Mouse (Mus musculus): ENCODE data around the gene Cxcr4. TPM values are rescaled to one million over a fixed set of nuclear protein-coding genes. Genes with fewer than 3 reads are reported as not detected.

The Cxcr4 gene
- polyA plus RNA-seq, 2 experiments, result 2.4 to 9.3 TPM

DNA sequence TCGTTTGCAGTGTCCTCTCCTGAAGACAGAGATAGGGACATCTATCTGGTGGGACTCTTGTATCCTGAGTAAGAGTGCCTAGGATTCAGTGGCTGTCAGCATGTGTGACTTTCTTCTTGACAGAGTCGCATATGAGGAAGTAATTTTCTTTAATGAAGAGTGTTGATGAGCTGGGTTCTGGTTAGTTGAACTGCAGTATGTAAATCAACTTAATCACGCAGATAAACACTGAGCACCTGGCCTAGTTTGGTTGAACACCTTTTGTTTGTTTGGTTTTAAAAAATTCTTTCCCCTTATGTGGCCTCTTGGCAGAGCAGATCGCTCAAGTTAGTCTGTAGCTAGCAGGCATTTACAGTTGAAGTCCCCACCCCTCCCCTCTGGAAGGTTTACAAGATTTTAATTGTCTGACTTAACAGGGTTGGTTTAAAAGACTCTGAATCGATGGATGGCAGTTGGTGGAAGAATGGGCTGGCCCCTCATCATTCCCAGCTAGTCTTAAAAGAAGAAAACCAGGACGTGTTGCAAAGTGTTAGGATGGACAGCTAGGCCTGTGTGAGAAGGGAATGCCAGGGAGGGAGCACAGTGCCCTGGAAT is 8.7 kb downstream of the Cxcr4 start:
- Histone ChIP-seq H3K4me1 (replicated peaks; ENCODE audit: control insufficient read depth in 2 of 2, insufficient read depth in 2 of 2, low read length in 1 of 2) (no peaks in the 10 kb centered on the region), H3K27ac (no peak overlapping the region), H3K4me3 (ENCODE audit: insufficient read depth in 1 of 2, low read depth in 2 of 2, low read length in 2 of 2) (no peak overlapping the region), H3K9ac (replicated peaks) (no peak overlapping the region), H3K9me3 (ENCODE audit: control insufficient read depth, low read length) (no peaks in the 10 kb centered on the region), H3K27me3 (ENCODE audit: control insufficient read depth, insufficient read depth, low read length) (no peaks in the 10 kb centered on the region), H3K36me3 (replicated peaks; ENCODE audit: control insufficient read depth, insufficient read depth, low read depth) (no peaks in the 10 kb centered on the region), H3K4me2 (ENCODE audit: low read depth) (no peak overlapping the region)
- no peak for DNase-seq (ENCODE audit: low read depth in 3 of 3, low spot score in 3 of 3)
- TF ChIP-seq EP300 (IDR thresholded peaks at IDR 0.05; ENCODE audit: low read depth) (no peak), CTCF (IDR thresholded peaks at IDR 0.05; ENCODE audit: low read depth) (no peak)
- ATAC-seq (ENCODE audit: insufficient read depth), result no peak
- WGBS (ENCODE audit: insufficient replicate concordance), result 37% methylated on average over 6 of the region's 6 CpGs

GRCm38 (mm10) chr1:128580321-128580720 is 11.8 kb downstream of the Cxcr4 start:
- Histone ChIP-seq H3K27ac (no peak overlapping the region), H3K4me1 (replicated peaks; ENCODE audit: control insufficient read depth in 2 of 2, insufficient read depth in 2 of 2, low read length in 1 of 2) (no peaks in the 10 kb centered on the region), H3K36me3 (replicated peaks; ENCODE audit: control insufficient read depth, insufficient read depth, low read depth) (no peaks in the 10 kb centered on the region), H3K4me3 (ENCODE audit: insufficient read depth in 1 of 2, low read depth in 2 of 2, low read length in 2 of 2) (no peak overlapping the region), H3K9me3 (ENCODE audit: control insufficient read depth, low read length) (no peaks in the 10 kb centered on the region), H3K4me2 (ENCODE audit: low read depth) (no peak overlapping the region), H3K9ac (replicated peaks) (no peak overlapping the region), H3K27me3 (ENCODE audit: control insufficient read depth, insufficient read depth, low read length) (no peaks in the 10 kb centered on the region)
- ATAC-seq (ENCODE audit: insufficient read depth) (no peak), DNase-seq (ENCODE audit: low read depth in 3 of 3, low spot score in 3 of 3) (no peak)
- WGBS (ENCODE audit: insufficient replicate concordance), result 39% methylated on average over 3 of the region's 3 CpGs
- TF ChIP-seq CTCF (IDR thresholded peaks at IDR 0.05; ENCODE audit: low read depth), result no peak
- TF ChIP-seq EP300 (IDR thresholded peaks at IDR 0.05; ENCODE audit: low read depth), result no peak

DNA sequence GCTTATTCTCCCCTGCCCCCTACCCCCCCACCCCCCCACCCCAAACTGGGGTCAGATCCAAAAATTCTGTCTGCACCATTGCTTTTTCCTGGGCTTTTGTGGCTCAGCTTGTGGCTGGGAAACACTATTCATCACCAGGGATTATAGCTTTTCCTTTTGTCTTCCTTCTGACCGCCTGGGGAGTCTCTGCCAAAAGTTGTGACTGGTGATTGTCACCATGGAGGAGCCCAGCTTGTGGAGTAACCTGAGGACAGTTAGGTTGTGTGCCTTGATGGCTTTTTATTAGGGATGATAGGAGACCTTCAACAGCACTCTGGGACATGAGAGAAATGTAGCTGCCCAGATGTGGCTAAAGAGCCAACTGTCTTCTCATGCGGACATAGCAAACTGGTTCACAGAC is 13.6 kb downstream of the Cxcr4 start:
- no peaks in the 10 kb centered on the region for H3K36me3 ChIP-seq (replicated peaks; ENCODE audit: control insufficient read depth, insufficient read depth, low read depth)
- H3K4me2 ChIP-seq (ENCODE audit: low read depth), result no peak overlapping the region
- DNase-seq (ENCODE audit: low read depth in 3 of 3, low spot score in 3 of 3), result no peak
- no peak overlapping the region for H3K4me3 ChIP-seq (ENCODE audit: insufficient read depth in 1 of 2, low read depth in 2 of 2, low read length in 2 of 2)
- H3K4me1 ChIP-seq (replicated peaks; ENCODE audit: control insufficient read depth in 2 of 2, insufficient read depth in 2 of 2, low read length in 1 of 2), result no peaks in the 10 kb centered on the region
- H3K9ac ChIP-seq (replicated peaks), result no peak overlapping the region
- no peaks in the 10 kb centered on the region for H3K27me3 ChIP-seq (ENCODE audit: control insufficient read depth, insufficient read depth, low read length)
- no peak overlapping the region for H3K27ac ChIP-seq
- ATAC-seq (ENCODE audit: insufficient read depth), result no peak
- H3K9me3 ChIP-seq (ENCODE audit: control insufficient read depth, low read length), result no peaks in the 10 kb centered on the region
- WGBS (ENCODE audit: insufficient replicate concordance), result 68% methylated on average over 2 of the region's 2 CpGs
- TF ChIP-seq EP300 (IDR thresholded peaks at IDR 0.05; ENCODE audit: low read depth) (no peak), CTCF (IDR thresholded peaks at IDR 0.05; ENCODE audit: low read depth) (no peak)

GRCm38 (mm10) chr1:128575096-128575495 is 17.0 kb downstream of the Cxcr4 start:
- no peaks in the 10 kb centered on the region for H3K27me3 ChIP-seq (ENCODE audit: control insufficient read depth, insufficient read depth, low read length)
- 40% methylated on average over 4 of the region's 4 CpGs for WGBS (ENCODE audit: insufficient replicate concordance)
- no peak for ATAC-seq (ENCODE audit: insufficient read depth)

DNA sequence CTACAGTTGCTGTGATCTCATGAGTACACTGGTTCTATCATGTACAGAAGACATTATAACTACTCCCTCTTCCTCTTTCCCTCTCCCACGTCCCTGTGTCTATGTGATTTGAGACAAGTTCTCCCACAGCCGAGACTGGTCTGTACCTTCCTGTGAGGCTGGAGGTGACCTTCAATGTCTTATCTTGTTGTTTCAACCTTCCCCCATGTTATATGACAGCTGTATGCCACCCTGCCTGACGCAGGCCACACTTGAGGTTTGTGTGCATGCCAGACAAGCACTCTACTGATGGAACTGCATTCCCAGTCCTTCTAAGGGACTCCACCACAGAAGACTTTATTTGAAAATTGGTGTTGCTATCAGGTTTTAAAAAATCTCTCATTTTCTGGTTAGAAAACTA is 21.1 kb downstream of the Cxcr4 start:
- Histone ChIP-seq H3K27ac (no peak overlapping the region), H3K36me3 (replicated peaks; ENCODE audit: control insufficient read depth, insufficient read depth, low read depth) (no peaks in the 10 kb centered on the region), H3K9me3 (ENCODE audit: control insufficient read depth, low read length) (no peaks in the 10 kb centered on the region), H3K9ac (replicated peaks) (no peak overlapping the region), H3K4me3 (ENCODE audit: insufficient read depth in 1 of 2, low read depth in 2 of 2, low read length in 2 of 2) (no peak overlapping the region), H3K4me1 (replicated peaks; ENCODE audit: control insufficient read depth in 2 of 2, insufficient read depth in 2 of 2, low read length in 1 of 2) (no peaks in the 10 kb centered on the region), H3K27me3 (ENCODE audit: control insufficient read depth, insufficient read depth, low read length) (no peaks in the 10 kb centered on the region), H3K4me2 (ENCODE audit: low read depth) (no peak overlapping the region)
- TF ChIP-seq CTCF (IDR thresholded peaks at IDR 0.05; ENCODE audit: low read depth), result no peak
- no peak for TF ChIP-seq EP300 (IDR thresholded peaks at IDR 0.05; ENCODE audit: low read depth)
- no peak for ATAC-seq (ENCODE audit: insufficient read depth)
- 20% methylated on average over 3 of the region's 3 CpGs for WGBS (ENCODE audit: insufficient replicate concordance)
- DNase-seq (ENCODE audit: low read depth in 3 of 3, low spot score in 3 of 3), result no peak

More at GRCm38 (mm10) chr1:128575096-128575495, 17.0 kb downstream of the Cxcr4 start:
- H3K27ac ChIP-seq, result no peak overlapping the region
- TF ChIP-seq CTCF (IDR thresholded peaks at IDR 0.05; ENCODE audit: low read depth) (no peak), EP300 (IDR thresholded peaks at IDR 0.05; ENCODE audit: low read depth) (no peak)
- no peak for DNase-seq (ENCODE audit: low read depth in 3 of 3, low spot score in 3 of 3)
- H3K9ac ChIP-seq (replicated peaks), result no peak overlapping the region
- H3K36me3 ChIP-seq (replicated peaks; ENCODE audit: control insufficient read depth, insufficient read depth, low read depth), result no peaks in the 10 kb centered on the region
- H3K4me2 ChIP-seq (ENCODE audit: low read depth), result no peak overlapping the region
- H3K9me3 ChIP-seq (ENCODE audit: control insufficient read depth, low read length), result no peaks in the 10 kb centered on the region
- no peaks in the 10 kb centered on the region for H3K4me1 ChIP-seq (replicated peaks; ENCODE audit: control insufficient read depth in 2 of 2, insufficient read depth in 2 of 2, low read length in 1 of 2)
- no peak overlapping the region for H3K4me3 ChIP-seq (ENCODE audit: insufficient read depth in 1 of 2, low read depth in 2 of 2, low read length in 2 of 2)
